Mouse (Mus musculus) limb, embryonic 15.5 days (tissue): Measurements from ENCODE around the gene Lrrc34. TPM values are rescaled to one million over a fixed set of nuclear protein-coding genes. Genes with fewer than 3 reads are reported as not detected.
A peak's percentile ranks its signal among the peaks of the same experiment; 100 is the strongest.

Source experiments
- ATAC-seq: fragments of 200-750 bp; cut with Nextera tagmentation; 2 replicates; pipeline ENCODE4 v1.8.0; 2017; ENCODE audit warnings: low read depth, moderate TSS enrichment; ENCODE audit not compliant: insufficient number of reproducible peaks, low FRiP score, low TSS enrichment
- H3K27ac ChIP-seq: fragments of 300-500 bp; sonication (generic); 2 replicates; pipeline ENCODE4 v1.5.1; 2015; ENCODE audit warnings: moderate library complexity, mild to moderate bottlenecking, inconsistent platforms
- H3K27me3 ChIP-seq: fragments of 300-500 bp; sonication (generic); 2 replicates; pipeline ENCODE4 v1.6.1; 2015; ENCODE audit warnings: inconsistent platforms
- H3K36me3 ChIP-seq: fragments of 300-500 bp; sonication (generic); 2 replicates; pipeline ENCODE4 v1.6.1; 2015; ENCODE audit warnings: inconsistent platforms
- H3K4me1 ChIP-seq: fragments of 300-500 bp; sonication (generic); 2 replicates; pipeline ENCODE4 v1.6.1; 2015; ENCODE audit warnings: inconsistent platforms
- H3K4me2 ChIP-seq: fragments of 300-500 bp; sonication (generic); 2 replicates; pipeline ENCODE4 v1.6.1; 2015; ENCODE audit warnings: mild to moderate bottlenecking, inconsistent platforms
- H3K4me3 ChIP-seq: fragments of 300-500 bp; sonication (generic); 2 replicates; pipeline ENCODE4 v1.5.1; 2015; ENCODE audit warnings: mild to moderate bottlenecking, inconsistent platforms
- H3K9ac ChIP-seq: fragments of 300-500 bp; sonication (generic); 2 replicates; pipeline ENCODE4 v1.6.1; 2015; ENCODE audit warnings: inconsistent platforms
- H3K9me3 ChIP-seq: fragments of 300-500 bp; sonication (generic); 2 replicates; pipeline ENCODE4 v1.6.1; 2016; ENCODE audit warnings: inconsistent platforms
- WGBS: fragments of 180-500 bp; shearing (Covaris S2); methylation state at CpG from one replicate; pipeline ENCODE4 v1.1.7; 2015; 5-methylcytosine and 5-hydroxymethylcytosine counted together
- polyA plus RNA-seq: library from polyadenylated mRNA; unstranded; fragments of >200 nt; fragmentation: Nextera tagmentation; extraction: Ambion mirVana; gene quantifications from 2 replicates; pipeline ENCODE4 v1.2.1, GENCODE M21; 2015

Lrrc34 gene
- polyA plus RNA-seq, result 0.42 and 0.89 TPM in 2 replicates

GRCm38 (mm10) chr3:30647440-30648090 is at the start of gene Lrrc34:
TSS of gene Lrrc34 (minus strand) at chr3:30647869.
- Histone ChIP-seq H3K27ac (no peak within 1 kb of the TSS), H3K4me3 (peak within 1 kb of the TSS; percentile 38), H3K9me3 (no peaks in the 10 kb centered on the region), H3K27me3 (peaks cover 18% of the 10 kb centered on the region), H3K36me3 (no peaks in the 10 kb centered on the region), H3K4me2 (peak within 1 kb of the TSS; percentile 71), H3K4me1 (peaks cover 15% of the 10 kb centered on the region), H3K9ac (no peak within 1 kb of the TSS)
- no peak; the same call in 1 of the 2 replicates for ATAC-seq
- 2% methylated on average over 25 of the region's 25 CpGs for WGBS

GRCm38 (mm10) chr3:30696346-30696745 is 48.7 kb upstream of the Lrrc34 start:
- Histone ChIP-seq H3K9ac (no peak overlapping the region), H3K27ac (no peak overlapping the region), H3K4me2 (no peak overlapping the region), H3K36me3 (no peaks in the 10 kb centered on the region), H3K4me1 (no peaks in the 10 kb centered on the region), H3K9me3 (no peaks in the 10 kb centered on the region), H3K4me3 (no peak overlapping the region), H3K27me3 (no peaks in the 10 kb centered on the region)
- no peak for ATAC-seq
- 15% methylated on average over 2 of the region's 2 CpGs for WGBS

GRCm38 (mm10) chr3:30695661-30696060 is 48.0 kb upstream of the Lrrc34 start:
- H3K27ac ChIP-seq, result no peak overlapping the region
- no peaks in the 10 kb centered on the region for H3K36me3 ChIP-seq
- H3K4me1 ChIP-seq, result no peaks in the 10 kb centered on the region
- ATAC-seq, result no peak
- no peak overlapping the region for H3K4me3 ChIP-seq
- no peak overlapping the region for H3K9ac ChIP-seq
- no peaks in the 10 kb centered on the region for H3K27me3 ChIP-seq
- H3K9me3 ChIP-seq, result no peaks in the 10 kb centered on the region
- WGBS, result 88% methylated on average over 2 of the region's 2 CpGs
- H3K4me2 ChIP-seq, result no peak overlapping the region

GRCm38 (mm10) chr3:30690976-30691375 is 43.3 kb upstream of the Lrrc34 start:
- Histone ChIP-seq H3K27me3 (no peaks in the 10 kb centered on the region), H3K9ac (no peak overlapping the region), H3K9me3 (no peaks in the 10 kb centered on the region), H3K36me3 (no peaks in the 10 kb centered on the region), H3K27ac (no peak overlapping the region), H3K4me2 (no peak overlapping the region), H3K4me3 (no peak overlapping the region), H3K4me1 (no peaks in the 10 kb centered on the region)
- ATAC-seq, result no peak
- 55% methylated on average over 7 of the region's 7 CpGs for WGBS

GRCm38 (mm10) chr3:30687216-30687615 is 39.5 kb upstream of the Lrrc34 start:
- H3K36me3 ChIP-seq, result no peaks in the 10 kb centered on the region
- no peaks in the 10 kb centered on the region for H3K9me3 ChIP-seq

GRCm38 (mm10) chr3:30683190-30683589 is 35.5 kb upstream of the Lrrc34 start:
- no peaks in the 10 kb centered on the region for H3K36me3 ChIP-seq
- ATAC-seq, result no peak
- no peak overlapping the region for H3K4me3 ChIP-seq
- H3K9me3 ChIP-seq, result no peaks in the 10 kb centered on the region
- WGBS, result 85% methylated on average over 6 of the region's 6 CpGs
- H3K27ac ChIP-seq, result no peak overlapping the region
- H3K4me1 ChIP-seq, result no peaks in the 10 kb centered on the region
- H3K4me2 ChIP-seq, result no peak overlapping the region
- H3K9ac ChIP-seq, result no peak overlapping the region
- H3K27me3 ChIP-seq, result no peaks in the 10 kb centered on the region

More at GRCm38 (mm10) chr3:30687216-30687615, 39.5 kb upstream of the Lrrc34 start:
- no peak overlapping the region for H3K4me3 ChIP-seq
- ATAC-seq, result no peak
- no peak overlapping the region for H3K4me2 ChIP-seq
- no peaks in the 10 kb centered on the region for H3K27me3 ChIP-seq
- no peak overlapping the region for H3K9ac ChIP-seq
- no peaks in the 10 kb centered on the region for H3K4me1 ChIP-seq
- 75% methylated on average over 3 of the region's 3 CpGs for WGBS
- no peak overlapping the region for H3K27ac ChIP-seq

GRCm38 (mm10) chr3:30658486-30658885 is 10.8 kb upstream of the Lrrc34 start:
- no peaks in the 10 kb centered on the region for H3K36me3 ChIP-seq
- no peaks in the 10 kb centered on the region for H3K4me1 ChIP-seq
- no peaks in the 10 kb centered on the region for H3K27me3 ChIP-seq
- H3K9ac ChIP-seq, result no peak overlapping the region
- no peak overlapping the region for H3K4me2 ChIP-seq
- 83% methylated on average over 9 of the region's 9 CpGs for WGBS
- no peak for ATAC-seq
- no peak overlapping the region for H3K4me3 ChIP-seq
- H3K27ac ChIP-seq, result no peak overlapping the region
- H3K9me3 ChIP-seq, result no peaks in the 10 kb centered on the region

- H3K27ac ChIP-seq, result no peak overlapping the region
- WGBS, result 75% methylated on average over 5 of the region's 5 CpGs
- H3K4me2 ChIP-seq, result no peak overlapping the region
- no peaks in the 10 kb centered on the region for H3K9me3 ChIP-seq
- no peak for ATAC-seq
- no peaks in the 10 kb centered on the region for H3K36me3 ChIP-seq
- H3K27me3 ChIP-seq, result peaks cover under 1% of the 10 kb centered on the region; the same call in 1 of the 2 replicates
- no peaks in the 10 kb centered on the region for H3K4me1 ChIP-seq
- no peak overlapping the region for H3K4me3 ChIP-seq
- H3K9ac ChIP-seq, result no peak overlapping the region
These were observed 8.3 kb upstream of the Lrrc34 start for GRCm38 (mm10) chr3:30655937-30656336.

- Histone ChIP-seq H3K9me3 (no peaks in the 10 kb centered on the region), H3K9ac (no peak overlapping the region), H3K4me2 (peak overlapping the region; percentile 72), H3K36me3 (no peaks in the 10 kb centered on the region), H3K27me3 (peaks cover 18% of the 10 kb centered on the region), H3K4me1 (peaks cover 15% of the 10 kb centered on the region), H3K27ac (no peak overlapping the region), H3K4me3 (peak overlapping the region; percentile 39)
- ATAC-seq, result no peak
- under 1% methylated on average over 41 of the region's 41 CpGs for WGBS
These were observed 2.6 kb upstream of the Lrrc34 start for GRCm38 (mm10) chr3:30650062-30650841.

- Histone ChIP-seq H3K4me3 (no peak overlapping the region), H3K9ac (no peak overlapping the region), H3K4me1 (peaks cover 15% of the 10 kb centered on the region), H3K9me3 (no peaks in the 10 kb centered on the region), H3K36me3 (no peaks in the 10 kb centered on the region), H3K4me2 (no peak overlapping the region), H3K27ac (no peak overlapping the region), H3K27me3 (peaks cover 18% of the 10 kb centered on the region)
- no peak for ATAC-seq
- WGBS, result 94% methylated on average over 2 of the region's 2 CpGs
These were observed 797 bp upstream of the Lrrc34 start for GRCm38 (mm10) chr3:30648466-30648865.

GRCm38 (mm10) chr3:30646761-30647160 is 908 bp downstream of the Lrrc34 start:
- H3K9me3 ChIP-seq, result no peaks in the 10 kb centered on the region
- WGBS, result 49% methylated on average over 8 of the region's 8 CpGs
- H3K27ac ChIP-seq, result no peak overlapping the region
- peaks cover 18% of the 10 kb centered on the region for H3K27me3 ChIP-seq
- no peaks in the 10 kb centered on the region for H3K36me3 ChIP-seq
- peaks cover 15% of the 10 kb centered on the region for H3K4me1 ChIP-seq
- no peak overlapping the region for H3K4me2 ChIP-seq
- no peak overlapping the region for H3K4me3 ChIP-seq
- no peak for ATAC-seq
- no peak overlapping the region for H3K9ac ChIP-seq

- H3K4me1 ChIP-seq, result peaks cover 5% of the 10 kb centered on the region
- H3K9ac ChIP-seq, result no peak within 1 kb of the TSS
- H3K4me2 ChIP-seq, result no peak within 1 kb of the TSS
- no peaks in the 10 kb centered on the region for H3K36me3 ChIP-seq
- no peak for ATAC-seq
- H3K27me3 ChIP-seq, result peaks cover 7% of the 10 kb centered on the region; the same call in 1 of the 2 replicates
- no peak within 1 kb of the TSS for H3K27ac ChIP-seq
- no peak within 1 kb of the TSS for H3K4me3 ChIP-seq
- WGBS, result 72% methylated on average over 2 of the region's 2 CpGs
- no peaks in the 10 kb centered on the region for H3K9me3 ChIP-seq
These were observed 3.5 kb downstream of the Lrrc34 start, which contains the start of gene Lrriq4 for GRCm38 (mm10) chr3:30644207-30644606. TSS of gene Lrriq4 (plus strand) at chr3:30644507.
